Mouse (Mus musculus): ENCODE measurements around the gene Gm5678.

DNA sequence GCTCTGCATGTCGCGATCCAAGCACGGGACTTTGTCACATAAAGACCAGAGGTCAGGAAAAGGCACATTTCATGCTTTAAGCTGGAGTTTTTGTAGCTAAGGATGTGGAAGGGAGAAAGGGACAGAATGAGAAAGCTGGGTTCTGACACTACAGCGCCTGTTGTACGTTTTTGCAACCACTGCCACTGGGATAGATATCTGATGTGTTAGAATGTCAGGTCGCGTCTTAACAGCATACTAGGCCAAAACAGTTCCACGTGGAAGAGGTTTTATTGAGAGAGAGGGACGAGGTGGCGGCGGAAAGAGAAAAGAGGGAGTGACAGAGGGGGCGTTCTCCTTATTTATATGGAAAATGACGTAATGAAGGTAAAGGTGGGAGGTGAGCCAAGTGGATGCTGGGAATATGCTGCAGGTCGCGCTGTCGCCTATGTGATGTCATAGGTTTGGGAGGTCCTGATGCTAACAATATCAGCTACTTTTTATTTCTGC, 23.4 kb upstream of the Gm5678 start:
- TF ChIP-seq CTCF (IDR thresholded peaks at IDR 0.05; ENCODE audit: insufficient read depth, low read length) = no peak
- TF ChIP-seq POLR2A (IDR thresholded peaks at IDR 0.05; ENCODE audit: borderline replicate concordance, extremely low read depth, low read depth, low read length) = no peak

All from lung, adult 2 months (tissue).